Mouse (Mus musculus) WW6 (cell line): ENCODE measurements around the gene Dek.

ENCODE experiments used
- DNase-seq: peaks from one replicate; pipeline ENCODE4 v3.0.0-alpha.2; 2013; ENCODE audit warnings: low read depth, low spot score

Dek gene

DNA sequence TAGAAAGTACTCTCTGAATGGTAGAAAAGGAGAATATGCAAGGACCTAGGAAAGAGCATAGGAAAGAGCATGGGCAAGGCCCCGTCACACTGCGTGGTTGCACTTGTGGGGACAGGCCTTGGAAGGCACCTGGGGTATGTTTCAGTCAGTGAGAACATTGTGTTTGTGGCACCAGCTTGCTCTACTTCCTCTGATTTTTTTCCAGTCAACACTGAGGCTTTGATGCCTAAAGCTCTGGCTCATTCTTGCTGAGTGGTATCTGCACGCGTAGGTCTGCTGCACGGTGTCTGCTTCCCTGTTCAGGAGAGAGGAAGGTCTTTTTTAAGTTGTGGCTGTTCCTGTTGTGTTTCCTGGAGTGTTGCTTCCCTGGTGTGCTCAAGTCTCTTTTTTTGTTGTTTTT, 49.2 kb downstream of the Dek start:
- no peak for DNase-seq

DNA sequence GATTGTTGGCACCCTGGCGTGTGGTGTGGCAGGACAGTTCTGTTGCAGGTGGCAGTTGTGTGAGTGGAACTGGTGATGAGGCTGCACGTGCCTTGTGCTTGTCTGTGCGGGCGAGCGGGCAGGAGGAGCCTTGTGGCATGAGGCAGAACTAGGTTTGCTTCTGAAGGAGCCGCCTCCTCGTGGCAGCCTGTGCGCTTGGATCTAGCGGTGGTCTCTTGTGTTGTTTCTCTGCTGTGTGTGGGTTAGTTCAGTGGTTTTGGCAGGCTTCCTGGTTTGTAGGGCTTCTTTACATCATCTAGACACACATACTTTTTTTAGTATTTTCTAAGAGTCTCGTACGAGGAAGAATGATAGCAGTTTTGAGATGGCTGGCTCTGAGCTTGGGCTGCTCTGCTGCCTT, 49.9 kb downstream of the Dek start:
- no peak for DNase-seq

DNA sequence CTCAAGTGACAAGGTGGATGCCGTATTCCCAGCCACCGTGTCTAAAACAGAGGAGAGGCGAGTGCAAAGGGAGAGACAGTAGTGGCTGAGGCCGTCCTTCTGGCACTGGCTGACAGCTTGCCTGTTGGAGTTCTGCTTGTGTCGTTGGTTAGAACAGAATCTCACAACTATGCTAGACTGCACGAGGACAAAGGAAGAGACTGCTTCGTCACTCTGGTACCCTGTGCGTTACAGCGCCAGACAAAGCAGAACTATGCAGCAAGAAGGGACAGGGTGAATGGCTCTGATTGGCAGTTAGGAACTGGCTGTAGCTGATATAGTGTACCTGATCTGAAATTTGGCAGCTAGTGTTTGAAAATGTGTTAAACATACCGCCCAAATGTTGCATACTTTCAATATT, 52.0 kb downstream of the Dek start:
- DNase-seq: no peak

DNA sequence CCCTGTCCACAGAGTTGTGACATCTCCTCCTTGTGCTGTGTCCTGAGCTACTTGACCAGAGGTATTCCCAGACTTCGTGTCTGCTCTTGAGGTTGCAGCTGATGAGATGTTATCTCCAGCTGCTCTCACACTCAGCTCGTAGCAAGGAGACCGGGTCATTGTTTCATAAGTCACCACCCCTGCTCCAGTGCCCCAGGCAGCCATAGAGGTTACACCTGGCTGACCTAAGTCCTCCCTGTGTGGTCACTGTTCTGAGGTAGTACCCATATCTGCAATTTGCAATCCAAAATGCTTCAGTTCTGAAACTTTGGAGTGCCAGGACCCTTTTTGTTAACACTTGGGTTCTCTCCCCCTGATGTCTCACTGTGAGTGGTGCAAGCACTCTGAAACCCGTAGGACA, 56.0 kb downstream of the Dek start:
- no peak for DNase-seq

DNA sequence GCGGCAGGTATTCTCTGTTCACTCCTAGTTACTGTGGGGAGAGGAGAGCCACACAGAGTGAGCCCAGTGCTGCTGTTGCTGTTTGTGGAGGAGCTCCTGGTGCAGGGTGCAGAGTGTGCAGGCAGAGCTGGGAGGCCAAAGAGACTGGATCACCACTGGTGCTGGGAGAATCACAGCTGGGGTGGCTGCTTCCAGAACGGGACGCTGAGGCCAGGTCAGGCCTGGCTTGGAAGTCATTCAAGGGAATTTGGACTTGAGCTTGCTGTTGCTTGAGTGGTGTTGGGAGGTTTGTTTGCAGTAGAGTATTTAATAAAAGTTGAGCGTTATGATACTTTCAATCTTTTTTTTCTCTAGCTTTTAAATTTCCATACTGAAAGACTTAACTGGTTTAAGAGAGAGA, 58.0 kb downstream of the Dek start:
- DNase-seq: no peak

DNA sequence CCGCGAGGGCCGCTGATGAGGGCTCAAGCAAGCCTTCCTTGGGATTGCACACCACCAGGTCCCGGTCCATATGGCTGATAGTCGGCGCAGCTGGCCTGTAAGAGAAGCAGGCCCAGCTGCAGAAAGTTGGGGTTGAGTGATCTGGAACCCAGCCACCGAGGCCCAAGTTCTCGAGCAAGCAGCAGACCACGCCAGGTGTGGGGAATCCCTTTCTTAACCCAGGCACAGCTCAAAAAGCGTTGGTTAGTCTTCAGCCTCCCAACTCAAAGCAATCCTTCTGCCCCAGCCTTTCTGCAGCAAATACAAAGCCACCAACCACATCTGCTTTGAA, 61.4 kb downstream of the Dek start, which contains the start of gene Tpmt:
TSS of gene Tpmt (minus strand) at position 121 of the 331 bp plus-strand sequence.
- no peak for DNase-seq

DNA sequence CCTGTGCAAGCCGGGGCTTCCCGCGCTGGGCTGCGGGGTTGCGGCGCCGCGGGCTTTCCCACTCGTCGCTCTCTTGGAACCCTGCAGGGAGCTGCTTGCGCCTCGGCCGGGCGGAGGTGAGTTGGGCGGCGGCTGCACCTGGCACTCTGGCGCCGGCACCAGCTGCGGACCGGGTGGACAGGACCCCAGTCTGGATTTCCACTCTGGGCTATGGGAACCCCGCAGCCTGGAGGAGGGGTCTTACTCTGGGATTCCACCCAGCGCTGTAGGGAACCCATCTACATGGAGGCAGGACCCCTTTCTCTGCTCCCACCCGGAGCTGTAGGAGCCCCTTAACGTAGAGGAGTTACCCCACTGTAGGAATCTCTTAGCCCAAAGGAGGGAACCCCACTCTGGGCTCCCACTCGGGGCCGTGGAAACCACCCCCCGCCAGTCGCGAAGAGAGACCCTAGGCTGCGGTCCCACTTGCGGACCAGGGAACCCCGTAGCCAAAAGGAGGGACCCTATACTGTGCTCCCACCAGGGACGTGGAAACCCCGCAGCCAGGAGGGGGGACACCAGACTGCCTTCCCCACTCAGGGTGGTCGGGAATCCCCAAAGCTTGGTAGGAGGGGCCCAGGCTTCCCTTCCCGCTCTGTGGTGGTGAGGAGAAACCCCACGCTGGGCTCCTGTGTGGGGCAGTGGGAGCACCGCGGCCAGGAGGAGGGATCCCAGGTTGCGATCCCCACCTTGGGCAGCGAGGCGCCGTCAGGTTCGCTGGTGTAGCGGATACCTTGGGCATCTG, 62.0 kb downstream of the Dek start:
- no peak for DNase-seq

DNA sequence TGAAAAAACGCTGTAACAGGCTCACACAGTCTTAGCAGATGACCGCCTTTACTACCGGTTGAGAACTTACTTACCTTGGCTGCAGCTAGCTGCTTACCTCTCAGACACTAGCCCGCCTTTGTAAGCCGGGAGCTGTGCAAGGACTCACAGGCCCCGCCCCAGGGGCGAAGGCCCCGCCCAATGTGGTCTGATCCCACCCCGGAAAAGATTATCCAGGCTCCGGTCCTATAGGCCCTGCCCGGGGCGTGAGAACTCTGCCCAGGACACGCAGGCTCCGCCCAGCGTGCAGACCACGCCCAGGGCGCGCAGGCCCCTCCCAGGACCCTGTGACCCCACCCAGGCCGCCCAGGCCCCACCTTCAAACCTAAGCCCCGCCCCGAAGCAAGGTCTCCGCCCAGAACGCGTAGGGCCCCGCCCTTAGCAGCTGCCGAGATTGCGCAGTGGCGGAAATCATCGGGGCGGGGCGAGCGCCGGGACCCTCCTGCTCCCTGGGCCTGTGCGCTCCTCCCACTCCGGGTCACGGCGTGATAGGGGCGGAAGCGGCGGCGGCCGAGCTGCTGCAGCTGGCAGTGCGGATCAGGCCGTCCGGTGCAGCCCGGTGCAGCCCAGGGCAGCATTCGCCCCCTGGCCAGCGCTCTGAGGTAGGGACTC, 62.8 kb downstream of the Dek start, which contains the start of gene Kdm1b:
TSS of gene Kdm1b (plus strand) at position 470 of the 651 bp plus-strand sequence.
- DNase-seq: peak; percentile 98

DNA sequence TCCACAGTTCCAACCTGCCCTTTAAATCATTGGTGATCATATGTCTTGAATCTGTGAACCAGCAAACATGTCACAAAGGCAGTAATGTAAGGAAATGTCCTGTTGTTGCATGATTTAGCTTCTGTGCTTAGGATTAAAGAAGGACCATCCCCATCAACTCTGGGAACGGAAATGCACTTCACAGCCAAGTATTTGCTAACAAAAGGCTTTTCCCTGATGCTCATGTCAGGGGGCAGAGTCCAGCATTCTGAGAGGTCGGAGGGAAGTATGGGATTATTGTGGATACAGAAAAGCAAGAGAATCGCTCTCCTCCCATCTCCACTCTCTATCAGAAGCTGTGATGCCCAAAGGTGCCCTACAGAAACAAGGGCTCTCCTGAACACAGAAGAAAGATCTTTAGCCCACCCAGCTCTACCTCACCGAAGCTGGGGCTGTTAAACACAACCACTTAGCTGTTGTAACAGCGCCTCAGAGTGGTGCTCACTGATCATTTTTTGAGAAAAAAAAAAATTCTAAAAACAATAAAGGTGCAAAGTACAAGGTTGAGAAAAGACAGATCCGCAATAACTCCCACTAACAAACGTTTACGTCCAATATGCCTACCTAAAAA, 63.9 kb downstream of the Dek start:
- no peak for DNase-seq

DNA sequence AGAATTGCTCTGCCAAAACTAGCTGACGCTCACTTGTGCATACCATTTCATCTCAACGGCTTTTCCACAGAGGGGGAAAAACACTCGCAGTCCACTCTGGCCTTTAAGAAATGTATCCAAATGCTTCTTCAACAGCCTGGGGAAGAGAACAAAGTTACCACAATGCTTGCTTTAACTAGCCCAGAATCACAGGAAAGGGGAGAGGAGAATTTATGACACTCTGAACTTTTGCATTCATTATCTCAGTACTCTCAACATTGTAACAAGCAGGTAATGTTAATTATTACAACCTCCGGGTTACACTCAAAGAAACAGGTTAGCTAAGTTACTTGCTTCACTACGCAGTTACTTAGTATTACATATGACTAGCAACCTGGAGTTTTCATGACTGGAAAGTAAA, 65.9 kb downstream of the Dek start:
- DNase-seq: no peak

DNA sequence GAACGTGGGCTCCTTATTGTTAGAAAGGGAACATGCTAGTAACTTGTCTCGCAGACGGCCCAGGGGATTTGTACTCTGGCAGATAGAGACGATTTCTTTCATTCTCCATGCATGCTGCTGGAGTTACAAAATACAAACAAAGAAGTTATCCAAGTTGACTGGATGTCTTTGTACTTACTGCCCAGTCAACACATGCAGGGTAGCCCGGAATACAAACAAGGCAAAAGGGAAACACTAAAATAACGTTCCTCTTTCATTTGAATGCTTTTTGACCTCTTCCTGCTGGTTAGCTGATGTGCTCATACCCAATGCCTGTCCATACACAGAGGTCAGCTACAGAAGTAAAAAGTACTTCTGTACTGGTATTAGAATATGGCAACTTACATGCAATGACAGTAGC, 68.1 kb downstream of the Dek start:
- DNase-seq: no peak
